ENCODE assay signal across 9 mouse cellular contexts in the genomic region with DNA sequence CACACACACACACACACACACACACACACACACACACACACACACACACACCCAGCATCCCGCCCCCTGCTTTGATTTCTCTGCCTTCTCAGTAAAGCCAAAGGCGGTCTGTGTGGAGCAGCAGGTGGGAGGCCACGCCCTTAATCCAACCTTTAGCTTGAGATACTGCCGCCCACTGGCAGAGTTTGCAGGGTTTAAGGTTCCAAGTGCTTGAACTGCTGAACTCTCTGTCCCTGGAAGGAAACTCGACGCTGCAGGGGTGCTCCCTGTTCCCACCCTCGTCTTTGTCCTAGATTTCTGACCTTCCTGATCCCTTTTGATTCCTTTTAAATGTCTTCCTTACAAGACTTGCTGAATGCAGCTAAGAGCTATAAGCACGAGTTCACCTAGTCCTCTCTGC. TPM values are rescaled to one million over a fixed set of nuclear protein-coding genes. Genes with fewer than 3 reads are reported as not detected.
DNase-seq lines count a peak whose midpoint lies in the region; ATAC-seq and TF ChIP-seq lines count a peak whose summit lies in the region.
"Had no signal": no experiment of that assay in that cellular context is flagged by ENCODE, and none has a peak within 500 bp of the region (broad histone marks: within the 10 kb centered on the region; RNA-seq: fewer than 3 reads in every experiment).

No protein-coding gene starts in this region.

- no peak overlapping the region for H3K4me3 ChIP-seq in heart, embryonic 11.5 days (ENCODE audit: low read depth, low read length)
- no peak overlapping the region for H3K4me3 ChIP-seq in ES-E14 (ENCODE audit: insufficient read depth in 1 of 2, low read depth in 1 of 2, low read length in 2 of 2, poor library complexity in 1 of 2, severe bottlenecking in 1 of 2)
- H3K4me3 ChIP-seq in intestine, embryonic 15.5 days (replicated peaks) = no peak overlapping the region
- H3K4me3 ChIP-seq in neural tube, embryonic 15.5 days (replicated peaks) = no peak overlapping the region
- H3K4me3 ChIP-seq in midbrain, embryonic 11.5 days (ENCODE audit: low read depth, low read length) = no peak overlapping the region
- no peak overlapping the region for H3K4me3 ChIP-seq in hindbrain, embryonic 13.5 days
- H3K4me3 ChIP-seq: limb, embryonic 15.5 days had no signal

- peak overlapping the region; percentile 30; the same call in 1 of the 2 replicates for H3K9ac ChIP-seq in heart, embryonic 11.5 days (ENCODE audit: low read depth, low read length)
- no peak overlapping the region for H3K9ac ChIP-seq in ES-E14 (ENCODE audit: insufficient read depth, low read depth, low read length, poor library complexity, severe bottlenecking)
- H3K9ac ChIP-seq in intestine, embryonic 15.5 days = no peak overlapping the region
- no peak overlapping the region for H3K9ac ChIP-seq in neural tube, embryonic 15.5 days (replicated peaks)
- no peak overlapping the region for H3K9ac ChIP-seq in midbrain, embryonic 11.5 days (ENCODE audit: low read length)
- H3K9ac ChIP-seq in hindbrain, embryonic 13.5 days = no peak overlapping the region
- H3K9ac ChIP-seq: limb, embryonic 15.5 days had no signal

- no peaks in the 10 kb centered on the region for H3K9me3 ChIP-seq in heart, embryonic 11.5 days (replicated peaks; ENCODE audit: control insufficient read depth, low read length)
- no peaks in the 10 kb centered on the region for H3K9me3 ChIP-seq in ES-E14 (ENCODE audit: control insufficient read depth, insufficient read depth, low read depth, low read length)
- no peaks in the 10 kb centered on the region for H3K9me3 ChIP-seq in intestine, embryonic 15.5 days
- no peaks in the 10 kb centered on the region for H3K9me3 ChIP-seq in neural tube, embryonic 15.5 days (replicated peaks)
- H3K9me3 ChIP-seq in midbrain, embryonic 11.5 days (ENCODE audit: control insufficient read depth, low read length) = no peaks in the 10 kb centered on the region
- H3K9me3 ChIP-seq in hindbrain, embryonic 13.5 days = no peaks in the 10 kb centered on the region
- H3K9me3 ChIP-seq: limb, embryonic 15.5 days had no signal

- ATAC-seq in heart, embryonic 11.5 days (replicated peaks; ENCODE audit: insufficient number of reproducible peaks, low FRiP score, low TSS enrichment) = no peak
- peak; percentile 90 for ATAC-seq in intestine, embryonic 15.5 days
- no peak for ATAC-seq in neural tube, embryonic 15.5 days (ENCODE audit: low FRiP score)
- ATAC-seq in midbrain, embryonic 11.5 days (ENCODE audit: low FRiP score) = no peak
- no peak for ATAC-seq in hindbrain, embryonic 13.5 days (ENCODE audit: low FRiP score)

- no peaks in the 10 kb centered on the region for H3K27me3 ChIP-seq in heart, embryonic 11.5 days (ENCODE audit: control insufficient read depth, insufficient read depth, low read length)
- H3K27me3 ChIP-seq in intestine, embryonic 15.5 days (replicated peaks) = no peaks in the 10 kb centered on the region
- H3K27me3 ChIP-seq in neural tube, embryonic 15.5 days (replicated peaks) = no peaks in the 10 kb centered on the region
- H3K27me3 ChIP-seq in midbrain, embryonic 11.5 days (ENCODE audit: control insufficient read depth, insufficient read depth, low read length) = no peaks in the 10 kb centered on the region
- H3K27me3 ChIP-seq in hindbrain, embryonic 13.5 days = no peaks in the 10 kb centered on the region
- H3K27me3 ChIP-seq: limb, embryonic 15.5 days had no signal

- no peak overlapping the region for H3K4me2 ChIP-seq in heart, embryonic 11.5 days
- no peak overlapping the region for H3K4me2 ChIP-seq in intestine, embryonic 15.5 days (replicated peaks)
- H3K4me2 ChIP-seq in neural tube, embryonic 15.5 days = no peak overlapping the region
- H3K4me2 ChIP-seq in midbrain, embryonic 11.5 days = no peak overlapping the region
- H3K4me2 ChIP-seq in hindbrain, embryonic 13.5 days = no peak overlapping the region
- H3K4me2 ChIP-seq: limb, embryonic 15.5 days had no signal

- H3K36me3 ChIP-seq in heart, embryonic 11.5 days (ENCODE audit: control insufficient read depth, insufficient read depth, low read length) = no peaks in the 10 kb centered on the region
- no peaks in the 10 kb centered on the region for H3K36me3 ChIP-seq in ES-E14 (ENCODE audit: control insufficient read depth, insufficient read depth, low read length, poor library complexity, severe bottlenecking)
- H3K36me3 ChIP-seq in intestine, embryonic 15.5 days = no peaks in the 10 kb centered on the region
- H3K36me3 ChIP-seq in neural tube, embryonic 15.5 days = no peaks in the 10 kb centered on the region
- H3K36me3 ChIP-seq in midbrain, embryonic 11.5 days (ENCODE audit: control insufficient read depth, insufficient read depth, low read length) = no peaks in the 10 kb centered on the region
- no peaks in the 10 kb centered on the region for H3K36me3 ChIP-seq in hindbrain, embryonic 13.5 days
- H3K36me3 ChIP-seq: limb, embryonic 15.5 days had no signal

- no peak for DNase-seq in heart, adult 11 months
- DNase-seq in ES-E14 (ENCODE audit: low read depth, low spot score) = peak; percentile 93
- DNase-seq in retina, embryonic 14.5 days (ENCODE audit: low spot score) = peak; percentile 60
- DNase-seq in midbrain, embryonic 11.5 days (ENCODE audit: low spot score, missing footprints) = no peak

- in situ Hi-C loops in ES-E14 (cut with MboI; ENCODE audit: low sequenced_read_pairs in 2 of 2, unreplicated experiment in 2 of 2) = no loop called here

- H3K4me1 ChIP-seq in heart, embryonic 11.5 days (ENCODE audit: control insufficient read depth, insufficient read depth, low read length) = 0 out of 2 replicates have a peak, but pooled peaks cover 5% of the 10 kb centered on the region
- peaks cover 6 to 20% of the 10 kb centered on the region in 2 experiments; a peak in 3 of 4 replicates for H3K4me1 ChIP-seq in ES-E14 (ENCODE audit: control insufficient read depth in 2 of 2, insufficient read depth in 2 of 2, low read length in 2 of 2, poor library complexity in 1 of 2)
- H3K4me1 ChIP-seq in intestine, embryonic 15.5 days (replicated peaks) = no peaks in the 10 kb centered on the region
- no peaks in the 10 kb centered on the region for H3K4me1 ChIP-seq in neural tube, embryonic 15.5 days
- H3K4me1 ChIP-seq in midbrain, embryonic 11.5 days (ENCODE audit: control insufficient read depth, insufficient read depth, low read length) = no peaks in the 10 kb centered on the region
- H3K4me1 ChIP-seq in hindbrain, embryonic 13.5 days (replicated peaks) = no peaks in the 10 kb centered on the region

- H3K27ac ChIP-seq in heart, embryonic 11.5 days (ENCODE audit: low read depth, low read length) = no peak overlapping the region
- H3K27ac ChIP-seq in ES-E14 (ENCODE audit: insufficient read depth, low read depth, low read length, poor library complexity, severe bottlenecking) = peak overlapping the region; percentile 54; the same call in 1 of the 2 replicates
- H3K27ac ChIP-seq in intestine, embryonic 15.5 days = no peak overlapping the region
- H3K27ac ChIP-seq in neural tube, embryonic 15.5 days (replicated peaks) = no peak overlapping the region
- no peak overlapping the region for H3K27ac ChIP-seq in midbrain, embryonic 11.5 days (ENCODE audit: low read depth, low read length)
- no peak overlapping the region for H3K27ac ChIP-seq in hindbrain, embryonic 13.5 days
- H3K27ac ChIP-seq: limb, embryonic 15.5 days had no signal

- WGBS in heart, embryonic 11.5 days (ENCODE audit: insufficient replicate concordance) = 24% methylated on average over 8 of the region's 8 CpGs
- WGBS in intestine, embryonic 15.5 days = 20% methylated on average over 8 of the region's 8 CpGs
- 16% methylated on average over 8 of the region's 8 CpGs for WGBS in neural tube, embryonic 15.5 days
- WGBS in midbrain, embryonic 11.5 days = 9% methylated on average over 8 of the region's 8 CpGs
- 18% methylated on average over 8 of the region's 8 CpGs for WGBS in hindbrain, embryonic 13.5 days

TF ChIP-seq in ES-E14, 5 proteins besides CTCF, POLR2A, EP300 and RAD21:
- 0 out of 2 replicates have a peak, but pooled peaks have one; percentile 22 for TF ChIP-seq CHD2 (IDR thresholded peaks at IDR 0.05; ENCODE audit: low read depth, low read length)
- no peak for TF ChIP-seq ZNF384 (IDR thresholded peaks at IDR 0.05; ENCODE audit: low read depth, low read length)

RNA-seq across cellular contexts. Expression of a gene that starts 44.9 kb away (rescaled TPM):
- 74.6 and 77.9 TPM in 2 replicates for polyA plus RNA-seq in heart, embryonic 11.5 days (2014; fragmentation: Nextera tagmentation; extraction: Ambion mirVana)
- 26.9 and 30.3 TPM in 2 replicates for total RNA-seq in ES-E14 (2012; rRNA removed)
- polyA plus RNA-seq in intestine, embryonic 15.5 days (2015; fragmentation: Nextera tagmentation; extraction: Ambion mirVana) = 127 and 144 TPM in 2 replicates
- polyA plus RNA-seq in neural tube, embryonic 15.5 days (2015; fragmentation: Nextera tagmentation; extraction: Ambion mirVana) = 30.4 and 47.4 TPM in 2 replicates
- 34.2 and 37.4 TPM in 2 replicates for polyA plus RNA-seq in midbrain, embryonic 11.5 days (2014; fragmentation: Nextera tagmentation; extraction: Ambion mirVana)
- polyA plus RNA-seq in hindbrain, embryonic 13.5 days (2015; fragmentation: Nextera tagmentation; extraction: Ambion mirVana) = 30.0 and 30.4 TPM in 2 replicates

RNA-seq across cellular contexts. Expression of a gene that starts 45.6 kb away (rescaled TPM):
- polyA plus RNA-seq in heart, embryonic 11.5 days (2014; fragmentation: Nextera tagmentation; extraction: Ambion mirVana) = 1.5 and 2.0 TPM in 2 replicates
- 4.0 and 5.9 TPM in 2 replicates for total RNA-seq in ES-E14 (2012; rRNA removed)
- polyA plus RNA-seq in intestine, embryonic 15.5 days (2015; fragmentation: Nextera tagmentation; extraction: Ambion mirVana) = 1.6 and 1.9 TPM in 2 replicates
- polyA plus RNA-seq in neural tube, embryonic 15.5 days (2015; fragmentation: Nextera tagmentation; extraction: Ambion mirVana) = 3.2 and 3.8 TPM in 2 replicates
- 0.16 and 0.33 TPM in 2 replicates for polyA plus RNA-seq in midbrain, embryonic 11.5 days (2014; fragmentation: Nextera tagmentation; extraction: Ambion mirVana)
- polyA plus RNA-seq in hindbrain, embryonic 13.5 days (2015; fragmentation: Nextera tagmentation; extraction: Ambion mirVana) = 3.5 and 3.8 TPM in 2 replicates

Comparison
In these comparisons a context has a peak if more than half of its experiments do, and no peak if none do; other contexts are left out.
1. DNase-seq: peak in ES-E14 (single experiment) and retina, embryonic 14.5 days (single experiment); none in heart, adult 11 months (single experiment) and midbrain, embryonic 11.5 days (single experiment).